Mouse (Mus musculus) cerebral cortex, adult 2 months (tissue): ENCODE data around the gene Cpn1.

Experiments used
- WGBS: fragments of 180-500 bp; shearing (Covaris S2); methylation state at CpG from one replicate; pipeline ENCODE4 v1.1.7; 2018; 5-methylcytosine and 5-hydroxymethylcytosine counted together

Gene Cpn1

DNA sequence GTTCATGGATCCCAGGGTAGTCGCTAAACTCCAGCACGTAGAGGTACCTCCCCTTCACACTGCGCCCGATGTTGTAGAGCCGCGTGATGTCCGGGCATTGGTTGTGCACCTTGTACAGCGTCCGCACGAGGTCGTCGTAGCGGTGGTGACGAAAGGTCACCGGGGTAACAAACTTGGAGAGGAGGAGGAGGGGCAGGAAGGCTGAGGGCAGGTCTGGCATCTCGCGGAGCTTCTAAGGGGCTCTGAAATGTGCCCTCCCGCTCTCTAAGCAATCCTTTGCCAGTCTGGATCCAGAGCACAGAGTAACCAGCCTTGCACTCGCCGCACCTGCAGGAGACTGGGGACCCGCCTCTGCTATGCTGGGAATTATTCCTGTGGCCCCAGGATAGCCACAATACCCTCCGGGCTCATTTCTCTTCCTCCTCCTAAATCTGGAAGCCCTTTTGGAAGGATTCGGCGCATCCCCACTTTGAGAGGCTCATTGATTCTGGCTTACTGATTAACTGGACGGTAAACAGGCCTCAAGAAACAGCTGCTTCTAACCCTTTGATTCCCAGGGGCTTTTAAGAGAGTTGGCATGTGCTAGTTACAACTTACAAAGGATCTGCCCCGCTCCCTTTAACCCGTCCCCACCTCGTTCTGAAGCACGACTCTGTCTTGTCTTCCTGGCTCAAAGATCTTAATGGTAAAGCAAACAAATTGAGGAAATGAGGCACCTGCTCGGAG is at the start of gene Cpn1:
TSS of gene Cpn1 (minus strand) at position 488 of the 726 bp plus-strand sequence.
- WGBS, result 34% methylated on average over 30 of the region's 30 CpGs

DNA sequence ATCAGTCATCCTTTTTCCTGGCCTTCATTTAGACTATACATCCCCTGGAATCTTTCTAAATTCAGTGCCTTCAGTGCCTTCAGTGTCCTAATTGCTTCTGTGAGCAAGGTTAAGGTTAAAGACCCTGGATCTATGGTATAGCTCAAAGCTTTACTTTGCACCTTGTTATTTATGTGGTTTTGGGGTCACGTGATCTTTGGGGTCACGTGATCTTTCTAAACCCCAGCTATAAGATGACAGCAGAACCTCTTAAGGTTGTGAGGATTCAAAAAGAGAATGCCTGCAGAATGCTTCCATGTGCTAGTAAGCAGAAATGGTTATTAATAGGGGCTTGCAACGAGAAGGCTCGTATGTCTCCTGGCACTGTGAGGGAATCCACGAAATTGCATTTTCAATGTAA is 47.0 kb upstream of the Cpn1 start:
- 83% methylated on average over 5 of the region's 5 CpGs for WGBS

DNA sequence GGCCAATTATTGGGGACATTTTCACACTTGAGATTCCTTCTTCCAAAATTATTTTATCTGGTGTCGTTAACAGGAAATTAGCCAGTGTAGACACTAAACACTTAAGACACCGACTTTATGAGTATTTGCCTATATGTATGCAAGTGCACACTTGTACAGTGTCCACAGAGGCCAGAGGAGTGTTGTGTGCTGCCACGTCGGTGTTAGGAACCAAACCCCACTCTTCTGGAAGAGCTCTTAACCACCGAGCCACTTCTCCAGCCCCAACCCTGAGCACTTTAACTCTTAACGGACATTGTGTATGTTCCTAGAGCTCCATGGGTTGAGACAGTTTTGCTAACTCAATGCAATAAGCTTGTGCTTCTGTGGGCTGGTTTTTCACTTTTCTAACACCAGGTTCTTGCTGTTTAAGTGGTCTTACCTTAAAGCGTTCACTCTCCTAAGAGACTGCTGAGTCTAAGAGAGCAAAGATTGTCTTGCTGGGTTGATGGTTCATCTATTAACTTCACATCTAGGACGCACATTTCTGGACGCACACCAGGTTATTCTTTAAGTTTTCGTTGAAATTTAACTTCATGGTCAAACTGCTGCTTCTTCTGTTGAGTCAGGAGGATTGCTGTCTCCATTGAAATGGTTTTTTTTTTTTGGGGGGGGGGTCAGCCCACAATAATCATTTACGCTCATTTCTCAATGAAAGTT is 45.8 kb upstream of the Cpn1 start:
- 94% methylated on average over 11 of the region's 11 CpGs for WGBS

DNA sequence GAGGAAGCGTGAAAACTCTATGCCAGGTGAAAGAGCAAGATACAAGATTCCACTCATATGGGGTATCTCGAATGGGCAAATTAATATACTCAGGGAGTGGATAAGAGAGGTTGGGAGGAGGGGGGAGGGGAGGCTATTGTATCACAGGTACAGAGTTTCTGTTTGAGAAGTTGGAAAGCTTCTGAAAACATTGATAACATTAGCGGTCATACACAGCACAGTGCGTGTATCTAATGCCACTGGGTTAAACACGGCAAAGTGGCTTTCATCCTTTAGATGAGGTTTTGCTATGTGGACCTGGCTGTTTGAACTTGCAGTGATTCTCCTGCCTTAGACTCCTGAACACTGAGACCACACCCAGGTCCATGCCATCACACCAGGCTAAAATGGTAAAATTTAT is 43.7 kb upstream of the Cpn1 start:
- WGBS, result 95% methylated on average over 5 of the region's 5 CpGs

DNA sequence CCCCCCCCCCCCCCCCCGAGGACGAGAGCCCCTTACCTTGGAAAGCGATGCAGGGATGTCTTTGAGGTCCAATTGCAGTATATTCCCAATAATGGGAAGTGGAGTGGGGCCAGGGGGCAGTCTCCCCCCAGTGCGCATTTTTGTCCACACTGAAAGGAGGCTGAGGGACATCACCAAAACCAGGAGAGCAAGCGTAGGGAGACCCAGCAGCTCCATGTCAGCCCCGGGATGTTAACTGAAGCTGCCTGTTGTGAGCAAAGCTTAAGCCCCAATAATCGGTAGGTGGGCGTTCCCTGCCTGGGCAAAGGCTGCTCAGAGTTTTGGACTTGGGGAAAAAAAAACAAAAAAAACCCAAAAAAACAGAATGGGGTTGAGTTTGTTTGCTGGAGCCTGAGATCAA is 42.6 kb upstream of the Cpn1 start, which contains the start of gene Cyp2c23:
TSS of gene Cyp2c23 (minus strand) at position 237 of the 400 bp plus-strand sequence.
- 65% methylated on average over 8 of the region's 8 CpGs for WGBS

DNA sequence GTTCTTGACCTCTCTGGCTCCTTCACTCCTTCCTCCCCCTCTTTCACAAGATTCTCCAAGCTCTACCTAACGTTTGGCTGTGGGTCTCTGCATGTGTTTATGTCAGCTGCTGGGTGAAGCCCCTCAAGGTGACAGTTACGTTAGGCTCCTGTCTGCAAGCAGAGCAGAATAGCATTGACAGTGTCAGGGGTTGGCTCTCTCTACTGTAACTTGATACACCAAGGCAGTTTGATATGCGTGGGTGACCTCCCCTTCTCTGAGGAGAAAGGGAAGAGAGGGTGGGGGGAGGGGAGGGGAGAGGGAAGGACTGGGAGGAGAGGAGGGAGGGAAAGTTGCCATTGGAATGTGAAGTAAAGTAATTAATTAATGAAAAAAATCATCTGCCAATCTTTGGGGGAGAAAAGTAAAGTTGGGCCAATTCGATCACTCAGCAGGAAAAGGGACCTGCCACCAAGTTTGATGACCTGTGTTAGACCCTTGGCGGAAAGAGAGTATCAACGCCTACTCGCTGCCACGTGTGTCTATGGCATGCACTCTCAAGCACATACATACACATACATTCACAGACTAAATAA is 40.7 kb upstream of the Cpn1 start:
- WGBS, result 75% methylated on average over 8 of the region's 8 CpGs

DNA sequence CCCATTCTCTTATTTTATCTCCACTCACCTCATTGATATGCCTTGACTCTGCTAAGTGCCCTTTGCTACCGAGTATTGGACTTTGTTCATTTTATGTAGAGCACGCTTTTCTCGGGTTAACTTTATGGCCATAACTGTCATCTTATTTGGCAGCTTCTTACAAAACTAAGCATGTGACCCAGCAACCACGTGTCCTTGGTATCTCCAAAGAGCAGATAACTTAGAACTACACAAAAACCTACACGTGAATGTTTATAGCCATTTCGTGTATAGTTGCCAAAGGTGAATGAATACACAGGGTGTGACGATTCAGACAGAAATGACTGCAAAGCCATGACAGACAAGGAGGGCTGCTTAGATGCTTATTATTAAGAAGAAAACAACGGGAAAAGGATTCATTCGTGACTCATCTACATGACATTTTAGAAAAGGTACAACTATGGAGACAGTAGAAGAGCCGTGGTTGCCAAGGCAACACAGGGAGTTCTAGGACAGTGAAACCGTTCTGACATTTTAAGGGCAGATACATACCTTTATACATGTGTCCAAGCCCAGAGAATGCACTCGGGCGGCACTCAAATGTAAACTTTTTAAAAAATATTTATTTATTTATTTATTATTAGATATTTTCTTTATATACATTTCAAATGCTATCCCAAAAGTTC is 38.7 kb upstream of the Cpn1 start:
- 64% methylated on average over 13 of the region's 13 CpGs for WGBS

DNA sequence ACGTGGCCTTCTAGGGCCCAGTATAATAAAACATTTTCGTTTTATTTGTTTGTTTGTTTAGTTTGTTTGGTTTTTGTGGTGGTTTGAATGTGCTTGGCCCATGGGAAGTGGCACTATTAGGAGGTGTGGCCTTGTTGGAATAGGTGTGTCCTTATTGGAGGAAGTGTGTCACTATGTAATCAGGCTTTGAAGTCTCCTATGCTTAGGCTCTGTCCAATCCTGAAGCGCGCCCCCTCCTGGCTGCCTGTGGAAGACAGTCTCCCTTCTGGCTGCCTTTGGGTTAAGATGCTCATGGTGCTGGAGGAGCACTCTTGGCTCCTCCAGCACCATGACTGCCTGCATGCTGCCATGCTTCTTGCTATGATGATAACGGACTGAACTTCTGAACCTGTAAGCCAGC is 36.7 kb upstream of the Cpn1 start:
- WGBS, result 65% methylated on average over 5 of the region's 5 CpGs

DNA sequence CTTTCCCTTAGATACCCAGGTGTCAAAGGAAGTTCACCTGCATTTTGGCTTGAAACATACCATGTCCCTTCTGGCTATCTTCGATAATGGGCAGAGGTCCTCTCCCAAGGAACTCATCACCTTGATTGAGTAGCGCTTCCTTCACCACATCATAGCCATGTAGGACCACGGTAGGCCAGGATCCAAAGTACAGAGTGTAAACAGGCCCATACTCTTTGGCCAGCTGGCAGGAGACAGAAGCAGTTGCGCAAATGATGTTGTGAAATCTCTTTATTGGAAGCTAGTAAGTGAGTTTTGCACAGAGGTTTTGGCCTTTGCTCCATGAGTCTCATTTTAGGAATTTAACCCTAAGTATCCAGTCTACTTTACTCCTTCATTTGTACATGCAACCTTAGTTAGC is 35.1 kb upstream of the Cpn1 start:
- WGBS, result 89% methylated on average over 4 of the region's 4 CpGs

DNA sequence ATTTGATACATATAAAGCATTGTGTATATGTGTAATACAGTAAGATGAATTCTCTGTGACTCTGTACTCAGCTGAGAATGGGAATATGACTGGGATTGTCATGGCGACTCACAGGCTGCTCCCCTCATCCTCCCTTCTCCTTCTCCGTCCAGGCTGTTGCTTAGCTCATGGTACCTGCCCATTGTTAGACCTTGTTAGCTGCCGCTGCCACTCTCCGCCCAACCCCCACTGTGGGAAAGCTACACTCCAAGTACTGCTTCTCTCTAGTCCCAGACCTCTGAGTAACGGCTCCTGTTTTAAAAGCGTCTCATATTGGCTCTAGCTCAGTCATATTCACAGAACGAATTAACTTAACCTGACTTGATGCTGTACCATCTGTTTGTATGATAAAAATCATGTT is 33.4 kb upstream of the Cpn1 start:
- 58% methylated on average over 7 of the region's 7 CpGs for WGBS

DNA sequence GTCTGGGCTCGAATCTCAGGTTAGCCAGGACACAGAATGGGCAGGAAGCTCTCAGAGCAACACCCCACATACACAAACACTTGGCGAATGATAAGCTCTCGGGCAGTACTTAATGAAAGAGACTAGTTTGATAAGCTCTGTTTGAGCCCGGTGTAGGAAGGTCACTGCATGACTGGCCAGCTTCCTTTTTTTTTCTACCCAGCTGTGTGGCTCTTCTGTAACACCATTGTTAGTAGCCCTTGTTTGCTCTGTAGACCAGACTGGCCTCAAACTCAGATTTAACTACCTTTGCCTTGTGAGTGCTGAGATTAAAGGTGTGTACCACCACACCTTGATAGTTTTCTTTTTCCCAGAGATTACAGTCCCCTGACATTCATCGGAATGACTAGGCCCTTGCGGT is 27.5 kb upstream of the Cpn1 start:
- WGBS, result 79% methylated on average over 6 of the region's 6 CpGs

DNA sequence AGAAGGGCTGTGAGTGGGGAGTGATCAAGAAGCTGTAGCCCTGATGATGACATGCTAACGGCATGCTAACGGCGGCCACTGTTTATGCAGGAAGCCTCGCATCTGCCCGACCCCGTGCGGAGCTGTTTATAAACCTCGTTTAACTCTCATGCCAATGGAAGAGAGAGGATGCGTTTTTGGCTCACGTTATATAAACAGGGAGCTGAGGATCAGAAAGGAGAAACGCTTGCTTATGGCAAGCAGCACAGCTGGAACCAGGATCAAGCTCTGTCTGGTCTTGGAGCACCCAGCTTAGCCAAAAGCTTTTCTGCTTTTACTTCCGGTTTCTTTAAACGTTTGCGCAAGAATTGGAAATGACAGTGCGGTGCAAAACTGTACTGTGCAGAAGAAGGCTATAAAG is 22.4 kb upstream of the Cpn1 start:
- WGBS, result 38% methylated on average over 15 of the region's 15 CpGs

DNA sequence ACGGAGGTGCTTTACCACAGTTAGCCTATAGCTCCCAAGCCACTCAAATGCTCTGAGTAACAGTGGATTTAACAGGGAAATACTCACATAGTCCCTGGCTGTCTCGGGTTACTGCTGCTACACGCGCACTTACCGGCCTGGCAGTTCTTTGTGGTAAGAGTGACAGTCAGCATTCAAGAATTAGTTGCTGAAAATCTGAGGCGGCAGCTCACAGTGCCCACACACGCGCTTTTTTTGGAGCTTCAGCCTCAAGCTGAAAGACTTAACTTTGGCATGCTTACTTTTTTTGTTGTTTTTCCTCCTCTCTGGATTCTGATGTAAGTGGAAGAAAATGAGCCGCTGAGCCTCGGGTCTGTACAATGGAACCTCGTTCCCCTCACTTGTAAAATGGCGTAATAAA is 20.8 kb upstream of the Cpn1 start:
- WGBS, result 28% methylated on average over 12 of the region's 12 CpGs

DNA sequence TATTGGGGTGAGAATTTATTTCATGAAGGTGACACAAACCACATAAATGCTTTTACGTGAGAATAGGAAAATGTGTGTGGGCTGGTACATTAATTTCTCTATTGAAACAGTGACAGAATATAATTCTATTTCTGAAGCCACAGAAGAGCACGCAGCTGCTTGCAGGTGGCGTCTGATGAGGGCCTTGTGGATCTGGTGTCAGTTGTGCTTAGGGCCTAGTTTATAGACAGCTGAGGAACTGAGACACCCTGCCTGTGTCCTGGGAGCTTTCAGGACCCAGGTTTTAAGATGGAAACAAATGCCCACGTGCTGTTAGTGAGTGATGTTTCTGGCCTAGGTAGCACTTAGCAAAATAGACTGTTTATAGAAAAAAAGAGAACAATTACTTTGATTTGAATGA is 18.7 kb upstream of the Cpn1 start:
- WGBS, result 77% methylated on average over 4 of the region's 4 CpGs

DNA sequence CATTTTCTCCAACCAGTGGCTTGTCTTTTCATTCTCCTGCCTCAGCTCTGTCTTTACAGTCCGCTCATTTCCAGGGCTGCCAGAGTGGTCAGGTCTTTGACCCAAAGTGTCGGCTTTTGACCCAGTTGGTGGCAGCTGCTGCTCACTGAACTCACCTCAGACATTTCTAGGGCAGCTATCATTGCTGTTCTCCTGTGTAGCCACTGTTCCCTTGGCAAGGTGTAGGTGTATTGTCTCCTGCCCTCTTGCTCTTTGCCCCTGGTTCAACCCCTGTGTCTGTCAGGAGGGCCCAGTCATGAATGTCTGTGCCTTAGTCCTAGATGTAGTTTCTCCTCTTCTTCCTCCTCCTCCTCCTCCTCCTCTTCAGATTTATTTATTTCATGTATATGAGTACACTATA is 17.9 kb upstream of the Cpn1 start:
- WGBS, result 97% methylated on average over 2 of the region's 2 CpGs

DNA sequence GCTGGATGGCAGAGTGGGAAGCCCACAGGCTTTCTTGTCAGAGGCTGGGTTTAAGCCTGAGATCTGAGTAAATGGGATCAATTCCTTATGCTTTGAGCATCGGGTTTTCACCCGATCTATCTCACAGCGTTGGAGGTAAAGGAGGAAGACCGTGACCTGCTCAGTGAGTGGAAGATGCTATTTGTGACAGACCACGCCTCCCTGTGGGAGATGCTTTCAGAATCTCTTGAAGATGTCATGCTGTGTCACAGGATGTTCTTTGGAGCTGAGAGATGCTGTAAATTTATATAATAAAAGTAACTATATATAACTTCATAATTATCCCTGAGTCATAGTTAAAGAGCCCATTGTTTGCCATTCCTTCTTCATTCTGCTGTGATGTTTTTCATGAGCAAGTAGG is 14.4 kb upstream of the Cpn1 start:
- whole genome bisulfite sequencing, result 71% methylated on average over 5 of the region's 5 CpGs

DNA sequence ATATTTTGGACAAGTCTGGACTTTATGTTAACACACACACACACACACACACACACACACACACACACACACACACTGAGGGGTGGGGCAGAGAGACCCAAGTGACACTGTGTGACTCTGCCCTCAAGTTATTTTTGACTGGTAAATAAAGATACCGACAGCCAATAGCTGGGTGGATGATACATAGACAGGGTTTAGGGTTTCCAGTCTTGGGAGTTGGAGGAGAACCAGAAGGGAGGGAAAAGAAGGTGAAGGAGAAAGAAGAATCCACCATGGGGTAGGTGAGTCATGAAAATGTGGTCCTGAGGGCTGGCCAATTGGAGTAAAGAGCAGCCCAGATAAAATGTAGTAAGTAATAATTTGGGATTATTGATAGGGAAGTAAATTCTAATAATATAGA is 13.7 kb upstream of the Cpn1 start:
- WGBS, result 82% methylated on average over 1 of the region's 1 CpGs

DNA sequence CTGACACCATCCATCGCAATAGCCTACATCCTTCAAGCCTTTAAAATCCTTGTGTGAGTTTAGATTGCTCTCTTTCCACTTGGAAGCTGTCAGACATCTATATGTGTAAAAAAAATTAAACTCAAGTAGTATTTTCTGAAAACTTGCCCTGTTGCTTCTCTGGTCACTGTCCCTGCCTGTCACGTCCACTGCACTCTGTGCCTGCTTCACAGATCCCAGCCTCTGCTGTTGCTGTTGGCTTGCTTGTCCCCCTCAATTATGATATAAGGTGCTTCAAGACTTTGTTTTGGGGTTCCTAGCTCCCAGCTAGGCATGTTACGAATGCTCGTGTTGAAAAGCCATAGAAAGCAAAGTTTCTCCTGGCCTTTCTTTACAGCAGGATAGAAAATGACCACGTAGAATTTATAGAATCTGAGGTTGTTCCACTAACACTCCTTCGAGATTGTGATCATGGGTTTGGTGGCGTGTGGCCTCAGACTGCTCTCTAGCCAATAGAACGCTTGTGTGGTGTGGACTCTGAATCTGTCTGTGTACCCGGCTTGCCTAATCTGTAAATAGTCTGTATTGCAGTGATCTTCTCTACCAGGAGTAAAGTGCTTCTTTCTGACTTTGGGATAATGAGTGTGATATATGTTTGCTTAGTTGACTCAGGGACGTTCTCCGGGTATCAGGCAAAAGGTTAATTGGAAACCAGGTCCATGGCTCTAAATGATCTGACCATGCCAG is 12.6 kb upstream of the Cpn1 start:
- WGBS, result 89% methylated on average over 11 of the region's 11 CpGs

DNA sequence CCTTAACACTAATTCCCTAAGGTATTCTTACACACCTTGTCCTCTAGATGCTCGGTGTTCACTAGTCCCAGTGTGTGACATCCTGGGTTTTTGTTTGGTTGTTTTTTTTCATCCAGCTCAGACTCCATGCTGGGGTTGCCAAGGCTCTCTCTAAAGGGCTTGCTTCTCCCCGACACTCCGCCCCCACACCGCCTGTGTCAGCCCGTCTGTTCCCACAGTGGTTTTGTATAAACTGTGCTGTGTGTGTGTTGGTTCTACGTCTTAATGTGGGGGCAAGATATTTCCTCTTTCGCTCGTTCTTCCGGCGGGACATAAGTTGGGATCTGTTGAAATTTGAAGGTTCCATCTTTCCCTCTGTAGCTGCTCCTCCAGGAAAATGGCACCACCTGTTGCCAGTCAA is 11.7 kb upstream of the Cpn1 start:
- WGBS, result 51% methylated on average over 10 of the region's 10 CpGs

DNA sequence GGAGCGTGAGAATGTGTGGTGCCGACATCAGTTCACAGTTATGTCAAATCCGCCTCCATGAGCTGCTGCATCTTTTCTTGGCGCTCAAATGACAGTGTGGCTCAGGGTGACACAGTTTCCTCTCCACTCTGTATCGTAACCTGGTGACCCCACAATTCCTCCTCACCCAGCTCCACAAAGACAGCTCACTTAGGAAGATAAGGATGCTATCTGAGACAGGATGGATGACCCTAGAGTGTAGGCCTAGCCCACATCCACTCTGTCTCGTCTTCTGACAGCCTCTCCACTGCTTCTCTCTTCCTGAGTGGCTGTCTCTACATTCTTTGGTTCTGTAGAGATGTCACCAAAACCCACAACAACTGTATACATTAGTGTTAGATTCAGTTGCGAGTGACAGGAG is 9.1 kb upstream of the Cpn1 start:
- 69% methylated on average over 7 of the region's 7 CpGs for WGBS

DNA sequence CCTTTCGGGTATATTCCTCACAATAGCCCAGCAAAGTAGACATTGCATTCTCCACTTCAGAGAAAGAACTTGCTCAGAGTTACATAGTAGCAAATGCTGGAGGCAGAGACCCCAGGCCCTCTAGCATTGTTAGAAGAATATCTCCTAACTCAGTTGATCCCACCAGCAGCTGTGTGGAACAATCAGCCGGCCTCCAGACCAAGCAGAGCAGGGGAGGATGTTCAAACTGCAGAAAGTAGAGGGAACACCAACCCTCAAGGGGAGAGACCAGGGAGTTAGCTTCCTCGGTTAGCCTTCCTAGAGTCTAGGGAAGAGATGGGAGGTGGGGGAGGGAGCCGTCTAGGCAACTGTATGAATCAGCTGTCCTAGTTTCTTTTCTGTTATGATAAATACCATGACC is 6.1 kb upstream of the Cpn1 start:
- 59% methylated on average over 4 of the region's 4 CpGs for WGBS

DNA sequence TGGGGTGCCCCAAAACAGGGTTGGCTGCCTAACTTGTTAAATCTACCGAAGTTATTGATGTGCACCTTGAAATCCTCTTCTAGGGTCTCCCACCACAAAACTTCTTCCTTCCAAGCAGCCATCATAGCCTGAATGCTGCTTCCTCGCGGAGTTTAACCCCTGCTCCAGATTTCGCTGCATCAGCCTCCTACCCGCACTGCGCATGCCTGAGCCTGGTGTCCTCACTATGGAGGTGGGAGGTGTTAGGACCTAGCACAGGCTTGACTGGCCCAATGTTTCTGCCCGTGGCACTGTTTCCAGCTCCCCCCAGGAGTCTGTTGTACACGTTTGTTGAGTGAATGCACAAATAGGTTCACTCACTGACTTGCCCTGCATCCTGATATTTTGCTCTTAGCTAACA is 4.0 kb upstream of the Cpn1 start:
- 77% methylated on average over 8 of the region's 8 CpGs for WGBS
